Mouse (Mus musculus): ENCODE results near the gene Kcnn4. TPM values are rescaled to one million over a fixed set of nuclear protein-coding genes. Genes with fewer than 3 reads are reported as not detected.

The Kcnn4 gene
- total and polyA plus RNA-seq, 3 experiments = 188 to 256 TPM; not detected in 1

DNA sequence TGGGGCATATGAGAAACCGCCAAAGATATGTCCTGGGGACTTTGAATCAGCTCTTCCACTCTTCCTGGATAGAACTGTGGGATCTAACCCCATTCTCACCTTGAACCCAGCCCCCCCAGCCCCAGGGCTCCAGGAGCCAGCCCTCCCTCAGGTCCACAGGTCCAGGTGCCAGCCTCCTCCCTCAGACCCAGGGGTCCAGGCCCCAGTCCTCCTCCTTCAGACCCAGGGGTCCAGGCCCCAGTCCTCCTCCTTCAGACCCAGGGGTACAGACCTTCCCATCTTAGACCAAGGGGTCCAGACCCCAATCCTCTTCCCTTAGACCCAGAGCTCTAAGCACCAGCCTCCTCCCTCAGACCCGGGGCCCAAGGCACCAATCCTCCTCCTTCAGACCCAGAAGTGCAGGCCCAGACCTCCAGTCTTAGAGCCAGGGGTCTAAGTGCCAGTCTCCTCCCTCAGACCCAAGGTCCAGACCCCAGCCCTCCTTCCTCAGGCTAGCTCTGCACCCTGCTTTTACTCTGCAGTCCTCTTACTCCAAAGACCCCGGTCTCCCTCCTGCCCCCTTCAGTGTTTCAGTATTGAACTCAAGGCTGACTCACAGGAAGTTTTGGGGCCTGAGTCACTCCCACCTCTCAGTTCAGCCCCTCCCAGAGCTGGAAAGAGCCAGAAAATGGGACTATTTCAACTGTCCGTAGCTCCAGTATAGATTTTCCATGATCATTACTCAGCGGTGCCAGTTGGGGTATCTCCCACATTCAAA, 4.6 kb upstream of the Kcnn4 start:
- Histone ChIP-seq H3K9me3 (replicated peaks; ENCODE audit: insufficient read depth, low read length) (no peaks in the 10 kb centered on the region), H3K9ac (ENCODE audit: control insufficient read depth, low read depth, low read length, poor library complexity, severe bottlenecking) (peak overlapping the region; percentile 62), H3K27ac (ENCODE audit: control insufficient read depth, low read depth, low read length) (no peak overlapping the region), H3K4me1 (ENCODE audit: control insufficient read depth in 1 of 2, insufficient read depth in 2 of 2, low read length in 2 of 2) (peaks cover 5 to 50% of the 10 kb centered on the region in 2 experiments; a peak in 3 of 4 replicates), H3K79me2 (ENCODE audit: control insufficient read depth, insufficient read depth, low read length, poor library complexity) (peaks cover 4% of the 10 kb centered on the region), H3K36me3 (ENCODE audit: control insufficient read depth in 1 of 2, insufficient read depth in 2 of 2, low read length in 2 of 2) (peaks cover 0 to 2% of the 10 kb centered on the region in 2 experiments; a peak in 2 of 4 replicates), H3K27me3 (ENCODE audit: control insufficient read depth in 1 of 2, insufficient read depth in 2 of 2, low read length in 2 of 2) (no peaks in the 10 kb centered on the region), H3K4me3 (ENCODE audit: control insufficient read depth in 1 of 2, insufficient read depth in 1 of 2, low read depth in 2 of 2, low read length in 2 of 2) (no peak overlapping the region)
- peak; percentile 17 for DNase-seq (ENCODE audit: low read depth, low spot score)
- TF ChIP-seq KAT2A (conservative IDR thresholded peaks at IDR 0.05; ENCODE audit: low read depth, low read length) (no peak), BHLHE40 (IDR thresholded peaks at IDR 0.05; ENCODE audit: borderline replicate concordance, low read depth, low read length) (no peak), RCOR1 (IDR thresholded peaks at IDR 0.05; ENCODE audit: low read depth, low read length) (no peak), USF2 (IDR thresholded peaks at IDR 0.05; ENCODE audit: borderline replicate concordance in 1 of 2, insufficient read depth in 1 of 2, low read depth in 1 of 2, low read length in 2 of 2) (no peak), MAZ (IDR thresholded peaks at IDR 0.05; ENCODE audit: low read depth, low read length) (no peak)

GRCm38 (mm10) chr7:24366716-24367632, 3.1 kb upstream of the Kcnn4 start:
- Histone ChIP-seq H3K4me3 (ENCODE audit: control insufficient read depth in 1 of 2, insufficient read depth in 1 of 2, low read depth in 2 of 2, low read length in 2 of 2) (no peak overlapping the region), H3K36me3 (ENCODE audit: control insufficient read depth in 1 of 2, insufficient read depth in 2 of 2, low read length in 2 of 2) (peaks cover 0 to 2% of the 10 kb centered on the region in 2 experiments; a peak in 2 of 4 replicates), H3K9ac (ENCODE audit: control insufficient read depth, low read depth, low read length, poor library complexity, severe bottlenecking) (no peak overlapping the region), H3K27ac (ENCODE audit: control insufficient read depth, low read depth, low read length) (no peak overlapping the region), H3K27me3 (ENCODE audit: control insufficient read depth in 1 of 2, insufficient read depth in 2 of 2, low read length in 2 of 2) (no peaks in the 10 kb centered on the region), H3K4me1 (ENCODE audit: control insufficient read depth in 1 of 2, insufficient read depth in 2 of 2, low read length in 2 of 2) (peaks cover 5 to 52% of the 10 kb centered on the region in 2 experiments; a peak in 3 of 4 replicates), H3K79me2 (ENCODE audit: control insufficient read depth, insufficient read depth, low read length, poor library complexity) (peaks cover 19% of the 10 kb centered on the region), H3K9me3 (replicated peaks; ENCODE audit: insufficient read depth, low read length) (no peaks in the 10 kb centered on the region)
- DNase-seq (ENCODE audit: low read depth, low spot score) = peak; percentile 52
- TF ChIP-seq SIN3A (IDR thresholded peaks at IDR 0.05; ENCODE audit: low read length) (0 out of 2 replicates have a peak, but pooled peaks have one; percentile 16), MYC (IDR thresholded peaks at IDR 0.05; ENCODE audit: low read depth, low read length) (no peak), USF2 (IDR thresholded peaks at IDR 0.05; ENCODE audit: borderline replicate concordance in 1 of 2, insufficient read depth in 1 of 2, low read depth in 1 of 2, low read length in 2 of 2) (no peak), ZNF384 (IDR thresholded peaks at IDR 0.05; ENCODE audit: low read depth, low read length) (peak; percentile 94), MXI1 (IDR thresholded peaks at IDR 0.05; ENCODE audit: low read depth, low read length) (peak; percentile 43; the same call in 1 of the 2 replicates), GATA1 (IDR thresholded peaks at IDR 0.05; ENCODE audit: low read depth, low read length) (no peak), MAX (IDR thresholded peaks at IDR 0.05; ENCODE audit: low read length) (0 out of 2 replicates have a peak, but pooled peaks have one; percentile 37), BHLHE40 (IDR thresholded peaks at IDR 0.05; ENCODE audit: borderline replicate concordance, low read depth, low read length) (no peak)
